Mouse (Mus musculus) ES-Bruce4 (cell line): Measurements from ENCODE around the gene Zfp511.

ENCODE experiments used
- CTCF ChIP-seq: IDR thresholded peaks from one replicate; pipeline ENCODE4 v1.8.1; 2011; ENCODE audit warnings: low read depth, low read length
- EP300 ChIP-seq: IDR thresholded peaks from 2 replicates; pipeline ENCODE4 v1.6.1; 2011; ENCODE audit warnings: low read depth, low read length; ENCODE audit not compliant: insufficient read depth
- POLR2A ChIP-seq: IDR thresholded peaks from one replicate; pipeline ENCODE4 v1.8.1; 2011; ENCODE audit warnings: low read length; ENCODE audit not compliant: insufficient read depth

GRCm38 (mm10) chr7:139994676-139995075 is 41.5 kb upstream of the Zfp511 start:
- TF ChIP-seq POLR2A (no peak), EP300 (no peak), CTCF (peak; percentile 41)
